Mouse (Mus musculus) erythroblast, embryonic 14.5 days (primary cell): ENCODE results near the gene Ahcy.

Source experiments
- GATA1 ChIP-seq: IDR thresholded peaks from 2 replicates; pipeline ENCODE4 v1.6.1; 2012; ENCODE audit warnings: low read length, inconsistent platforms, mixed read lengths
- TAL1 ChIP-seq: IDR thresholded peaks from 3 replicates; pipeline ENCODE4 v1.6.1; 2012; ENCODE audit warnings: low read length, inconsistent platforms, mixed read lengths

GRCm38 (mm10) chr2:155044542-155044941, 29.8 kb downstream of the Ahcy start:
- TF ChIP-seq TAL1 (no peak), GATA1 (no peak)
